Mouse (Mus musculus): Measurements from ENCODE around the gene 1700003F12Rik.

DNA sequence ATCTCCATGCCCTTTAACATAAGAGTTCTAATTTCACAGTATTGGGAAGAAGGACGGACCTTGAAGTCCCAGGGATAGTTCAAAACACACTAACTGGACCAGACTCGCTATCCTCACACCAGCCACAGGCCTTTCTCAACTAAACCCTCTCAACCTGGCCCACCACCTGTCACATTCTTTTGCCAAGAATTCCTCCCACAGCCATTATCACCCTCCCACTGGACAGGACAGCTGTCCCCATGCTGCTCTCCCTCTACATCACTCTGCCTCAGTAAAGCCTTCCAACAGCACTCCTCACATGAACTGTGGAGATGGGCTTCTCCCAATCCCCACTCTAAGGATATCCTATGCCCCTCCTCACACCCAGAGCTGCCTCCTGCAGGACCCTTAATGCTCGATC lies 18.7 kb downstream of the 1700003F12Rik start:
- TF ChIP-seq CTCF (conservative IDR thresholded peaks at IDR 0.05; ENCODE audit: low read length) (no peak), NANOG (IDR thresholded peaks at IDR 0.05; ENCODE audit: borderline replicate concordance, low read length) (no peak), POU5F1 (IDR thresholded peaks at IDR 0.05; ENCODE audit: borderline replicate concordance, low read length) (no peak)
